In the genomic region with DNA sequence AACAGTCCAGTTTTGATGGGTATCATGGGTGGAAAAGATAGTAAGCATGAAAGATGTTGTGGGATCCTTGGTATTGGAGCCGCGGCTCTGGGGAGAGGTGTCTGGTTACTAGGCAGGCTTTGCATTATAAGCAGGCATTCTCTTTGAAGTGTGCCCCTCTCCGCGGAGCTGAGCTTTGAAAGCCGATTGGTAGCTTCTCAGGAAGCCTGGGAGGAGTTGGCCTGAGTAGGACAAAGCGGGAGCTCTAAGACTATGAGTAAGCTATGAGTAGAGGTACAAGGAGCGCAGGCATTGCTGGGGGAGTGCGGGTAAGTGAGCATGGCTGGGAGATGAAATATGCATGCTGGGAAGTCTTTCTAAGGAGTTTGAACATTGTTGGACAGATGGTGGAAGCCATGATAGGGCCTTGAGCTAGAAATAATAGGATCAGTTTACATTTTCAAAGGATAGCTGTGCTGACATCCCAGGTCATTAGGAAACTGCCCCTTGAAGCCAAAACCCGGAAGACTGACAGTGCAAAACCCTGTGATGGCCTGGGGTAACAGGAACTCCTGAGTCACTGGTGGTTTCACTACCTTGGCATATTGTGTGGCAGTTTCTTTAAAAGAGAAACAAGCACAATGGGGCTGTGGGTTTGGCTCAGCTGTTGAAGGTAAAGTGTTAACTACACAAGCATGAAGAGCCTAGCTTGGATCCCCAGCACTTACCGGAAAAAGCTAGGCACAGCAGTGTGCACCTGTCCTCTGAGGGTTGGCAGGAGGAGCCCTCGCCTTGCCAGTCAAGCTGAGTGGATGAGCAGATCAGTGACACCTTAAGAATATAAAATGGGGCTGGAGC, we compare ENCODE assay signal across 8 mouse cellular contexts. TPM values are rescaled to one million over a fixed set of nuclear protein-coding genes. Genes with fewer than 3 reads are reported as not detected.
DNase-seq lines count a peak whose midpoint lies in the region; ATAC-seq lines count a peak whose summit lies in the region.

No protein-coding gene starts in this region.

- H3K4me3 ChIP-seq in midbrain, embryonic 15.5 days = peak overlapping the region; percentile 23

- ATAC-seq in midbrain, embryonic 15.5 days (replicated peaks) = peak; percentile 48

- H3K36me3 ChIP-seq in midbrain, embryonic 15.5 days (replicated peaks) = 0 out of 2 replicates have a peak, but pooled peaks cover 13% of the 10 kb centered on the region

- peak; percentile 10 for DNase-seq in right cerebral cortex, postnatal 14 days
- DNase-seq in right cerebral cortex, postnatal 36 days (ENCODE audit: low spot score in 2 of 2) = no peak
- peak; percentile 74 for DNase-seq in embryo, embryonic 9.5 days (ENCODE audit: extremely low spot score)
- peak; percentile 43 for DNase-seq in induced T-regulatory cell, adult 2 months (ENCODE audit: low read depth)
- DNase-seq in cerebellum, adult 11 months = no peak
- DNase-seq in frontal cortex, postnatal 25 days (ENCODE audit: low spot score in 2 of 2) = no peak
- no peak for DNase-seq in urinary bladder, postnatal 4 days (ENCODE audit: low spot score in 2 of 2)

- WGBS in midbrain, embryonic 15.5 days = 12% methylated on average over 11 of the region's 11 CpGs

- H3K27ac ChIP-seq in midbrain, embryonic 15.5 days = peak overlapping the region; percentile 70

- H3K9me3 ChIP-seq in midbrain, embryonic 15.5 days = no peaks in the 10 kb centered on the region

- H3K27me3 ChIP-seq in midbrain, embryonic 15.5 days (replicated peaks) = no peaks in the 10 kb centered on the region

- H3K4me1 ChIP-seq in midbrain, embryonic 15.5 days = peaks cover 25% of the 10 kb centered on the region

- peak overlapping the region; percentile 67 for H3K4me2 ChIP-seq in midbrain, embryonic 15.5 days

- H3K9ac ChIP-seq in midbrain, embryonic 15.5 days = no peak overlapping the region

RNA-seq across cellular contexts. Expression of a gene that starts 2.5 kb away (rescaled TPM):
- polyA plus RNA-seq in midbrain, embryonic 15.5 days (2015; fragmentation: Nextera tagmentation; extraction: Ambion mirVana) = 6.8 and 8.5 TPM in 2 replicates

RNA-seq across cellular contexts. Expression of a gene that starts 58.7 kb away (rescaled TPM):
- polyA plus RNA-seq in midbrain, embryonic 15.5 days (2015; fragmentation: Nextera tagmentation; extraction: Ambion mirVana) = 68.4 and 76.4 TPM in 2 replicates

Comparison
In these comparisons a context has a peak if more than half of its experiments do, and no peak if none do; other contexts are left out.
1. DNase-seq: peak in right cerebral cortex, postnatal 14 days (single experiment), embryo, embryonic 9.5 days (single experiment) and induced T-regulatory cell, adult 2 months (single experiment); none in right cerebral cortex, postnatal 36 days (0 of 2), cerebellum, adult 11 months (single experiment), frontal cortex, postnatal 25 days (0 of 2) and urinary bladder, postnatal 4 days (0 of 2).